Mouse (Mus musculus) megakaryocyte-erythroid progenitor cell, adult 5 weeks (primary cell): ENCODE results near the gene Zrsr1. TPM values are rescaled to one million over a fixed set of nuclear protein-coding genes. Genes with fewer than 3 reads are reported as not detected.

Experiments
- polyA plus RNA-seq: library from polyadenylated mRNA; stranded (reverse); fragments of >175 nt; gene quantifications from 2 replicates; pipeline ENCODE4 v1.2.3, GENCODE M21; 2012

The Zrsr1 gene
- polyA plus RNA-seq, result 2.2 and 3.5 TPM in 2 replicates

GRCm38 (mm10) chr11:22971835-22972709 lies at the start of gene Zrsr1:
Gene Zrsr1 (plus strand): TSS chr11:22972005.

DNA sequence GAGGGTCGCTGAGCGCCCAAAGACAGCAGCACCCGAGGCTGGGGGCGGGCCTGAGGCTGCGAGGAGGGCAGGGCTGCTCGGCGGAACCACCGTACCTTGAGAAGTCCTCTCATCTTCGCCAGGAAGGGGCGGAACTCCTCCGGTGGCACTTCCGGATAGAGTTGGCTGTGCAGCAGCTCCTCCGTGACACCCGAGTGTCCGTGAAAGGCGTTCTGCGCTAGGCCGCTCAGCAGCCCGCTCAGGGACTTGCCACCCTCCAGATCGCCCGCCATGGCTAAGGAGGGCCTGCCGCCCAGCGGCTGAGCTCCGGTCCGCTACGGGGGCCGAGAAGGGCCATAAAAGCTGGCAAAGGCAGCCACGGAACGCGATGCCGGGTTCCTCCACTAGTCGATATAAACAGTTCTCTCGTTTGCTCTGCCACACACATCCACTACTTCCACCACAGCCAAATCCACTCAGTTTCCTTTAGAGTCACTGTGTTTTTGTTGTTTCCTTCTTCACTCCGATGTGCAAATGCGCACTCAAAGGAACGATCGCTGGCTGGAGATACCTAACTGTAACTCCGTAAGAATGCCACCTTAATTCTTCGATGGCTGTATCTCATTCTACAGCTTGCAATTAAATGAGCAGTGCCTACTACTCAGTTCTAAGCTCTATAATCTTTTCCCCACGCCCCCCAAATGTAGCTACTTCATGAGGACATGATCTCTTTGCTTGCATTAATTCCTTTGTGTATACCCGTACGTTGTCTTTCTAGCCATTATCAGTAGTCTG lies 10.4 kb downstream of the Zrsr1 start, which contains the start of the genes Gm28048 and Commd1:
Gene Gm28048, minus strand, starts transcription at position 107 of the 774 bp plus-strand sequence.
Gene Commd1, minus strand, starts transcription at position 399 of the 774 bp plus-strand sequence.

DNA sequence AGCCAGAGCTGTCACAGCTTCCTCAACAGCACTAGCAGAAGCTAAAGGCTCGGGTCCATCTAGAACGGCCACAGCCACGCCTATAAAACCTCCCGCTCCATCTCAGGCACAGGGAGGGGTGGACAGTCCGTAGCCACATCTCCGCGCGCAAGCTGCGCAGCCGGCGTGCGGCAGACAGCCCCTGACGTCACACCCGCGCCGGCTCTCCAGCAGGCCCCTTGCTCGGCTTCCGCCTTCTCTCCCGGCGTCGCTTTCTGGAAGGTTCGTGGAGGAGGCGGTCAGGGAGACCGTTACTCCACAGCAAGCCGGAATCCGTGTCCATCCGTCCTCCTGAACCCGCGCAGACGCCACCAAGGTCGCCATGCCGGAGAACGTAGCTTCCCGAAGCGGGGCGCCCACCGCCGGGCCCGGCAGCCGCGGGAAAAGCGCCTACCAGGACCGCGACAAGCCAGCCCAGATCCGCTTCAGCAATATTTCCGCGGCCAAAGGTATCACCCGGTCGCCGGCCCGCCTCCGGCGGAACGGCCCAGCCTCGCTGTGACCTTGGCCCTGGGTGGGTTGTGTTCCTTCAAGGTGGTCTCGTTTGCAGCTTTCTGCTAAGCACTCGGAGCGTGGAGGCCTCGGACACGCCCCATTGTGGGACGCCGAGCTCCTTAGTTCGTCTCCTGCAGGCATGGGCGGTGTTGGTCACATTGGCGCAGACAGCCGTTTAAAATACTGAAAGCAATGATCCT lies 18.8 kb downstream of the Zrsr1 start, which contains the start of gene Cct4:
Gene Cct4, plus strand, starts transcription at position 127 of the 734 bp plus-strand sequence.

DNA sequence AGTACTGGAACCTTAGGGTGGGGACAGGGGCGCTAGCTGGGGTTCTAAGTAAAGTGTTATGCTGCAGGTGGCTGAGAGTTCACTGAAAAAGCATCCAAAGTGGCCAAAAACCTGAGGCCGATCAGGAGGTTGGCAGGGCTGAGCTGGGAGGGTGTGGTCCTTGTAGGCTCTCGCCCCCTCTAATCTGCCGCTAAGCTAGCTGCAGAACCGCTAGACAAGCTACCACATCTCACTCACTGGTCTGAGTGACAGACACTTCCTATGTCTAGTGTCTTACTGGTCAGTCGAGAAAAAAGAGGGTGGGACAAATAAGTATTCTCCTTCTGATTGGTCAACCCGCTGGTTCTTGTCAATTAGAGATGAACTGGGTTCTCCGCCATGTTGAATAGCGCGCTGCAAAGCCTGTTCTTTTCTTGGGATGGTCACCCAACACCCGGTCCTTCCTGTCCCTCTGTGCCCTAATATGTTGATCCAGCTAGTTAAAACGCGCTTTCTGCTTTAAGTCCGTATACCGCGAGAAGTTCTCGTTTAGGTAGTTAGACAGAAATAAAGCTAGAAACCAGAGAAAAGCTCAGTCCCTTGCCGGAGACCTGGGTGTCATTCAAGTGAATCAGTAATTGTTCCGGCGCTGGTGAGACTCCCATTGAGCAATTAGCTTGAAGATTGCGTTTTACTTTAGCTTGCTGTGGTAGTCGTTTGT lies 35.8 kb downstream of the Zrsr1 start, which contains the start of gene Fam161a:
Gene Fam161a, plus strand, starts transcription at position 51 of the 700 bp plus-strand sequence.

Other genes with a start within 250 kb of the Zrsr1 start
- gene B3gnt2, start 111.0 kb upstream of the Zrsr1 start, polyA plus RNA-seq, result 20.3 and 22.2 TPM in 2 replicates
- 0.06 TPM in 1 of 2 replicates, not detected in the other for gene Gm28048, start 10.1 kb downstream of the Zrsr1 start, polyA plus RNA-seq
- gene Commd1, start 10.4 kb downstream of the Zrsr1 start, polyA plus RNA-seq, result 41.1 and 54.7 TPM in 2 replicates
- 536 and 629 TPM in 2 replicates for gene Cct4, start 18.5 kb downstream of the Zrsr1 start, polyA plus RNA-seq
- gene Fam161a, start 35.5 kb downstream of the Zrsr1 start, polyA plus RNA-seq, result 0.19 and 0.67 TPM in 2 replicates